Mouse (Mus musculus) kidney, adult 2 months (tissue): ENCODE measurements around the gene Plp1.

Source experiments
- CTCF ChIP-seq: fragments of 200-500 bp; conservative IDR thresholded peaks from 2 replicates; pipeline ENCODE4 v1.5.1; 2011; ENCODE audit warnings: low read depth, mild to moderate bottlenecking, control low read depth, low read length, moderate library complexity, mixed read lengths; ENCODE audit not compliant: insufficient read depth, insufficient read length
- POLR2A ChIP-seq: fragments of 200-500 bp; IDR thresholded peaks from one replicate; pipeline ENCODE4 v1.6.1; 2011; ENCODE audit warnings: low read depth, low read length, control low read depth

- no peak for TF ChIP-seq POLR2A
- no peak for TF ChIP-seq CTCF
These were observed 27.8 kb downstream of the Plp1 start for GRCm38 (mm10) chrX:136850300-136850699.
